Mouse (Mus musculus): ENCODE measurements at regions not wholly inside any gene's neighbourhood (a gene's known extent, or its start where the extent isn't known, plus 50 kb on each side); places are given as distances from the start of the nearest gene placed in this dataset.

DNA sequence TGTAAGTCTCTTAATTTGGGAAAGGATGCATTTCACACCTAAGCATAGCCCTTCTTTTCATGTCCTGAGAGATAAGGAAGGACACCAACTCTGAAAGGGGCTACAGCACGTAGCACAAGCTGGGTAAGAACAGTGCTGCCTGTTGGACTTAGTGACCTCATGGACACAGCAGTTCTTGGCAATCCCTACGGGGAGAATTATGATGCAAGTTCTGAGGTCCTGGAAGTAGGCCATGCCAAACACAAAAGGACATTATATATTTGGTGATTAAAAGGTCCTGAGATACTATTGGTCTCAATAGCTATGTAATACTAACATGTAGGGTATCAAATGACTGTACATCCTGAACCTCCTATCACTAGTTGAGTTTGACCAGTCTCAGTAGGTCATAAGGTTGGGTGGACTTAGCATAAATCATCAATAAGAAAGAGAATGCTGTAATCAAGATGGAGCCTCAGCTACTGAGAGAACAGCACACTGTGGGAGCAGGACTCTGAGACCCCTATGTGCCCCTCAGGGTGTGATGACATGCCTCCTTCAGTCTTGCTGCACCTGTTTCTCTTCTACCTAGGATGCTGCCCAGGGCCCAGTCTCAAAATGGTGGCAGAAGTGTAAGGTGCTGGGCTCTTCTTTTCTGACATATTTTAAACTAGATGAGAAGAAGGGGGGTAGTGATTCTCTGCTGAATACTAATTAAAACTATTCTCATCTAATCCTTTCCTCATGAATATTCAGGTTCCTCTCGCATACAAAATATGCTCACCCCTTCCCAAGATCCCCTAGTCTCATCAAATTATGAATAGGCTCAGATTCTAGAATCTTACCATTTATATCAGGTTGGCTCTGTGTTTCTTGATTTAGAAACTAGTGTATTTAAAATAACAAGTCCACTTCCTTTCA lies 277.5 kb upstream of the Camk1g start:
- no peak for ATAC-seq (ENCODE audit: insufficient number of reproducible peaks, low FRiP score, low TSS enrichment, low read depth)
- Histone ChIP-seq H3K27me3 (no peaks in the 10 kb centered on the region), H3K36me3 (no peaks in the 10 kb centered on the region), H3K9ac (no peak overlapping the region), H3K4me2 (replicated peaks) (no peak overlapping the region), H3K4me3 (replicated peaks) (no peak overlapping the region), H3K9me3 (replicated peaks) (no peaks in the 10 kb centered on the region), H3K27ac (replicated peaks) (no peak overlapping the region), H3K4me1 (no peaks in the 10 kb centered on the region)
- WGBS: 71% methylated on average over 3 of the region's 3 CpGs

DNA sequence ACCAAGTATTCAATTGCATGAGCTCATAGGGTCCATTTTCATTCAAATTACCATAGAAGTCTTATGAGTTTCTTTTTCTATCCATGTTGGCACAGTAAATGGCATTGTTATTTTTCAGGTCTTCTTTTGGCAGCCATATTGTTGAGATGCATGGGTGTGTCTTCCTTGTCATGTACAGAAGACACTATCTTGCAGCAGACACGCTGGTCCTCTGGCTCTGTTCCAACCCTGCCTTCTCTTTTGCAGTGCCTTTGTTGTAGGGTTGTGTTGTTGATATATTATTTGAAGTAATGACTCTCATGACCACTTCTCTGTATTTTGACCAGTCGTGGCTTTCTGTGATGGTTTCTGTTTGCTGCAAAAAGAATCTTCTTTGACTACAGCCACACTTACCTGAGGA lies 274.4 kb upstream of the Camk1g start:
- no peak overlapping the region for H3K9ac ChIP-seq
- H3K27me3 ChIP-seq: no peaks in the 10 kb centered on the region
- H3K4me3 ChIP-seq (replicated peaks): no peak overlapping the region
- ATAC-seq (ENCODE audit: insufficient number of reproducible peaks, low FRiP score, low TSS enrichment, low read depth): no peak
- H3K4me1 ChIP-seq: no peaks in the 10 kb centered on the region
- H3K9me3 ChIP-seq (replicated peaks): no peaks in the 10 kb centered on the region
- no peak overlapping the region for H3K4me2 ChIP-seq (replicated peaks)
- H3K27ac ChIP-seq (replicated peaks): no peak overlapping the region
- H3K36me3 ChIP-seq: no peaks in the 10 kb centered on the region
- 86% methylated on average over 2 of the region's 2 CpGs for WGBS

DNA sequence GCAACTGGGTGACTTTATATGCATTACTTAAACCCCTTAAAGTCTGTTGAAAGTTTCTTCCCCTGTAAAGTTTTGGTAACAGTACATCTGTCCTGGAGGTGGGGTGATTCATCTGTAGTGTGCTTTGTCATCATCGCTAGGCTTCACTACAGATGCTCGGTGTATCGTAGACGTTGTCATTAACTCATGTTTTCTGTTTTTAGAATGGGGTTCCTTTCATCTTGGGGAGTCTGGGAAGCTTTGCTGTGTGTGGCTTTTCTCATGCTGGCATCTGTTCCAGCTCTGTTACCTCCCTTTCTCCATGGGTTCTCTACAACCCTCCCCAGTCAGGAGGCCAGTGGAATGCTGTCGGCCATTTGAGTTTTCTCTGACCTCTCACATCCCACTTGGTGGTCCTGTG lies 266.4 kb upstream of the Camk1g start:
- Histone ChIP-seq H3K4me1 (no peaks in the 10 kb centered on the region), H3K9me3 (replicated peaks) (no peaks in the 10 kb centered on the region), H3K27me3 (no peaks in the 10 kb centered on the region), H3K9ac (no peak overlapping the region), H3K4me3 (replicated peaks) (no peak overlapping the region), H3K4me2 (replicated peaks) (no peak overlapping the region), H3K27ac (replicated peaks) (no peak overlapping the region), H3K36me3 (no peaks in the 10 kb centered on the region)
- no peak for ATAC-seq (ENCODE audit: insufficient number of reproducible peaks, low FRiP score, low TSS enrichment, low read depth)
- 50% methylated on average over 5 of the region's 5 CpGs for WGBS

DNA sequence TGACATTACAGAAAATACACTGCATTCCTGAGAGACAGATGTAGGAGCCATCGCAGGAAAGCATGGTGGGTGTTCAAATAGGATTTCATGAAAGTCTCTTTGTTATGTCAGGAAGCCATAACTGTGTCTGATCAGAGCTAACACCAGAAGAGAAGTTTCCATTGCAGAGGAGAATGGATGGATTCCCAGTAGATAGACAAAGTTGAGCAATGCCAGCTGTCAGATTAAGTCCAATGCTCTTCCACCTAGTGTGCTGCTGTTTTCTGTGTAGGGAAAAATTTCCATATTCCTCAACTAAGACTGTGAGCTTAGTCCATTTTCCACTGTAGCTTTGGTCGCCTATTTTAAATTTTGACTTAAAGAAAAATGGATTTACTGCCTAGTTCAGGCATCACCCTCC lies 262.0 kb upstream of the Camk1g start:
- H3K4me3 ChIP-seq (replicated peaks): no peak overlapping the region
- no peaks in the 10 kb centered on the region for H3K4me1 ChIP-seq
- H3K36me3 ChIP-seq: no peaks in the 10 kb centered on the region
- H3K9ac ChIP-seq: no peak overlapping the region
- no peaks in the 10 kb centered on the region for H3K27me3 ChIP-seq
- H3K4me2 ChIP-seq (replicated peaks): no peak overlapping the region
- H3K9me3 ChIP-seq (replicated peaks): no peaks in the 10 kb centered on the region
- WGBS: 60% methylated on average over 2 of the region's 2 CpGs
- no peak for ATAC-seq (ENCODE audit: insufficient number of reproducible peaks, low FRiP score, low TSS enrichment, low read depth)
- H3K27ac ChIP-seq (replicated peaks): no peak overlapping the region

DNA sequence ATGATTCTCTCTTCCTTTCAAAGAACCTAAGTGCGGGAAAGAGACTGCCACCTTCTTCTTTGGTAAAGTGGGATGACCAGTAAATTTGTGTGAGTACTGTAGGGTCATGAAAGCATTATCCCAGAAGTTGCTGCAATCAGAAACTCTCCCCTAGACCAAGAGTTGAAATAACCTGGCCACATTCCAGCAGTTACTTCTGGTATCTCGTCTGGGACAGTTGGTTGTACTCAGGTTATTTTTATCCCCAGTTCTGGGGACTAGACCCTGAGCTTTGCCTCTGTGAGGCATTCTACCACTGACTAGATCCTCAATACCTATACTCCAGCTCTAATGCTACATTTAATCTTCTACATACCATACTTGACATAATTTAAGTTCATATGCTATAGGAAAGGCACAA lies 259.8 kb upstream of the Camk1g start:
- H3K4me3 ChIP-seq (replicated peaks): no peak overlapping the region
- H3K9ac ChIP-seq: no peak overlapping the region
- H3K9me3 ChIP-seq (replicated peaks): no peaks in the 10 kb centered on the region
- 56% methylated on average over 2 of the region's 2 CpGs for WGBS
- H3K27me3 ChIP-seq: no peaks in the 10 kb centered on the region
- H3K4me1 ChIP-seq: no peaks in the 10 kb centered on the region
- no peak overlapping the region for H3K27ac ChIP-seq (replicated peaks)
- no peak for ATAC-seq (ENCODE audit: insufficient number of reproducible peaks, low FRiP score, low TSS enrichment, low read depth)
- no peak overlapping the region for H3K4me2 ChIP-seq (replicated peaks)
- H3K36me3 ChIP-seq: no peaks in the 10 kb centered on the region

DNA sequence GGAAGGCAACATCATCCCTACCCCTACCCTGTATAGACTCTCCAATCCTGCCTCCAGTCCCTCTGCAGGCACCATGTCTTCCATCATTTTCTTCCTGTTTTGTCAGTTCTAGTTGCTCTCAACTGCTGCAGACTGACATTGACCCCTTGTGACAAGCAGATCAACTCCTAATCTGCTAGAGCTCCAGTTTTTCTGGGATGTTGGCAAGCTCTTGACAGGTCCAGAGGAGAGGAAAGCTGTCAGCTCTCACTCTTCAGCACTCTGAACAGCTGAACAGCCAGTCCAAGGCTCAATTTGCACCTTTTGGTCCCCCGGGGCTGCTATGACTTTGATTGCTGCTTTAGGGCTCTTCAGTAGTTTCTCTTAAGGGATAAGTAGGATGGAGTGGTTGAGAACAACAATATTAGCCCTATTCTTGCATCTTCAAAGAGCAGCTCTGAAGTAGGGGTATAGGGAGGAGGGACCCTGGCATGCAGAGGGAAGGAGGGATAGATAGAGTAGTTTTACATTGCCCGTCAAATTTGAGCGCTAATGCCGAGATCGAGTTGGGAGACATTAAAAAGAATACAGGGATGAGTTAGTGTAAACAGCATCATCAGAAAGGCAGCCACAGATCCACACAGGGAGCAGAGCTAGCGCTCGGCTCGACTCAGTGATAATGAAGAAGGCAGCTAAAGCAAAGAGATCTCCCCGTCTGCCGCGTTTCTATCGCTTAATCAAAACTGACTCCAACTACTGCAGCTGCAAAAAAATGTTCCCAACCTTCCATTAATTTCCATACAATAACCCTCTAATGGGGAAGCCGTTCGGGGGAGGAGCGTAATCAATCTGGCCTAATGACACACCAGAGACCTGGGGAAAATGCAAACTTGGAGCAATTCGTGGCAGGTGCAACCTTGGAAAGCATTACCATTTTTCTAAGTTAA lies 257.1 kb upstream of the Camk1g start:
- no peak overlapping the region for H3K4me2 ChIP-seq (replicated peaks)
- 63% methylated on average over 16 of the region's 16 CpGs for WGBS
- no peaks in the 10 kb centered on the region for H3K9me3 ChIP-seq (replicated peaks)
- no peaks in the 10 kb centered on the region for H3K27me3 ChIP-seq
- ATAC-seq (ENCODE audit: insufficient number of reproducible peaks, low FRiP score, low TSS enrichment, low read depth): no peak
- H3K9ac ChIP-seq: no peak overlapping the region
- H3K4me3 ChIP-seq (replicated peaks): no peak overlapping the region
- H3K36me3 ChIP-seq: no peaks in the 10 kb centered on the region
- H3K27ac ChIP-seq (replicated peaks): no peak overlapping the region
- no peaks in the 10 kb centered on the region for H3K4me1 ChIP-seq

DNA sequence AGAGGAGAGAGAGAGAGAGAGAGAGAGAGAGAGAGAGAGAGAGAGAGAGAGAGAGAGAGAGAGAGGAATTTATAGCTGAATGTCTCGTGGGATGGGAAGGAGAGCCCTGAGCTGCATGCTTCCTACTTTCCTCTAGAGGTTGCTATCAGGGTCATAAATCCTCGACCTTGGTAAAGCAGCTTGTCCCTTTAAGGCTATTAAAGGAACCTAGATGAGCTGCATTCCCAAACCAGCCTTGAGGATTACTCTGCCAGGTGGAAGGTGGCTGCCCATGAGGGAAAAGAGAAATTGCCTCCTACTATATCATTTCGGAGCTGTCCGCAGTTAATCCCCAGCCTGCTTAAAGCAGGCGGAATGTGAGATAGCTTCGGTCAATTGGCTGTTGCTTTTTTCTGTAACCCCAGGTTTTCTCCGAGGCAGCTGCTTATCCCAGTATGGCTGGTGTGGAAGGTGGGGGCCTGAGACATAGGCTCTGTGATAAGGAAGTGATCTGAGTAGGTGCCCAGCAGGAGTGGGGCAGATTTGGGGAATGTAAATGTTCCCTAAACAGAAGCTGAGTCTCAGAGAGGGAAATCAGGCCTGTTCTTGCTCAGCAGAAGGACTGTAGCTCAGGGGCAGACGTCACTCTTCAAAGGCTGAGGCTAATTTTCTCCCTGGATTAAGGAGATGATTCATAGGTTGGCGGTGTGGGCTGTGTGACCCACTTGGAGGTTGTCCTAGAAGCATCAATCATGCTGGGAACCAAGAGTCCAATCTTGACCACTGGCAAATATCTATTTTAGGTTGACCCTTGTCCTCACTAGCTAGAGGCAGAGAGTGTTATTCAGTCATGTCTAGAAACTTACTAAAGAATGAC lies 255.2 kb upstream of the Camk1g start:
- no peaks in the 10 kb centered on the region for H3K9me3 ChIP-seq (replicated peaks)
- H3K9ac ChIP-seq: no peak overlapping the region
- H3K4me1 ChIP-seq: no peaks in the 10 kb centered on the region
- 13% methylated on average over 9 of the region's 9 CpGs for WGBS
- no peaks in the 10 kb centered on the region for H3K36me3 ChIP-seq
- no peak overlapping the region for H3K27ac ChIP-seq (replicated peaks)
- no peak overlapping the region for H3K4me3 ChIP-seq (replicated peaks)
- no peak for ATAC-seq (ENCODE audit: insufficient number of reproducible peaks, low FRiP score, low TSS enrichment, low read depth)
- H3K4me2 ChIP-seq (replicated peaks): no peak overlapping the region
- H3K27me3 ChIP-seq: no peaks in the 10 kb centered on the region

DNA sequence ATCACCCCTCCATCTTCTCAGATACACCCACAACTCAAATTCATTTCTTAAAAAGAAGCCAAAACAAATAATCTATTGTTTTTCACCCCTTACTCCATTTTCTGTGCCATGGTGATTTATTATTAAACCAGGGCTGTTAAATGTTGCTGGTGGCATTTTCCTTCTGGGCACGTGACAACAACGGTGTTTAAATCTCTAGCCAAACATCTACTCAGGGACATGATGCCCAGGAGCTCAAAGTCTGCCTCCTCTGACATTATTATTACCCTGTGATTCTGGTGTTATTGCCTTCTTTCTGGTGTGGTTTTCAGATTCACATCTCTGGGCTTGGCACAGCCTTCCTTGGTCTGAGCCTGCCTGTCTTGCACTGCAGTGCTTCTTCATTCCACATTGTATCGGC lies 253.5 kb upstream of the Camk1g start:
- no peak overlapping the region for H3K4me3 ChIP-seq (replicated peaks)
- H3K4me2 ChIP-seq (replicated peaks): no peak overlapping the region
- no peak overlapping the region for H3K27ac ChIP-seq (replicated peaks)
- 77% methylated on average over 3 of the region's 3 CpGs for whole genome bisulfite sequencing
- no peak overlapping the region for H3K9ac ChIP-seq
- H3K9me3 ChIP-seq (replicated peaks): no peaks in the 10 kb centered on the region
- ATAC-seq (ENCODE audit: insufficient number of reproducible peaks, low FRiP score, low TSS enrichment, low read depth): no peak
- H3K27me3 ChIP-seq: no peaks in the 10 kb centered on the region
- no peaks in the 10 kb centered on the region for H3K4me1 ChIP-seq
- H3K36me3 ChIP-seq: no peaks in the 10 kb centered on the region

DNA sequence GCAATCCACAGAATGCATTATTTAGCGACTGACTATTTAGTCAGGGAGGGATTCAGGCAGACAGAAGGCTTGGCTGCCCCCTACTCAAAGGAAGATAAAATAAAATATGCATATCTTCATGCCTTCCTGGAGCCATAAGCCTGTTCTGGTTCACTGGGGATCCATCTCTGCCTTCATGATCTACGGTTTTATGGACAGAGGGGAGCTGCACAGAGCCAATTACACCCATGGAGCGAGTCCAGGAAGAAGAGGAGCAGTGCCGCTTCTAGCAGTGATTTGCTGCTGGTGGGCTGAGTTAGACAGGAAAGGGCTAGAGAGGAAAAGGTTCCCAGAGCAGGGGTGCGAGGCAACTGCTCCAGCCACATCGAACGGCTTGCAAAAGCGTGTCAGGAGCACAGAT lies 248.2 kb upstream of the Camk1g start:
- 68% methylated on average over 8 of the region's 8 CpGs for WGBS

DNA sequence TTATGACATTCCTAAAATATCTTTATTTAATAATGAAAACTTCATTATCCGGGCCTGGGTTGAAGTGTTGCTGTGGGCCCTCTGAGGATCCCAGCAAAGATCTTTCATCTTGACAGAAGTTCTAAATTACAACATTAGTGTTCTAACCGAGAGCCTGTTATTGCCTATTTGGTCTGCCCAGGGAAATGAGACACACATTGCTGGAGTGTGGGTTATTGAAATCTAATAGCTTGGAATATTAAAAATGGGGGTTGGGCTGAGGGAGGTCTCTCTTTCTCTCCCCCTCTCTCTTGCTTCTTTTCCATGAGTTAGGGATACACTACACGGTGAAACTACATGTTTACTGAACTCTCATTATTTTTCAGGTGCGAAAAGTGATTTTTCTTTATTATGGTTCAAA lies 240.4 kb upstream of the Camk1g start:
- no peaks in the 10 kb centered on the region for H3K9me3 ChIP-seq (replicated peaks)
- no peak overlapping the region for H3K4me2 ChIP-seq (replicated peaks)
- no peak overlapping the region for H3K4me3 ChIP-seq (replicated peaks)
- no peaks in the 10 kb centered on the region for H3K27me3 ChIP-seq
- H3K27ac ChIP-seq (replicated peaks): no peak overlapping the region
- 49% methylated on average over 4 of the region's 4 CpGs for WGBS
- no peak for ATAC-seq (ENCODE audit: insufficient number of reproducible peaks, low FRiP score, low TSS enrichment, low read depth)
- H3K9ac ChIP-seq: no peak overlapping the region
- H3K4me1 ChIP-seq: no peaks in the 10 kb centered on the region
- no peaks in the 10 kb centered on the region for H3K36me3 ChIP-seq

More for the DNA sequence above, 248.2 kb upstream of the Camk1g start:
- no peak overlapping the region for H3K27ac ChIP-seq (replicated peaks)
- no peak for ATAC-seq (ENCODE audit: insufficient number of reproducible peaks, low FRiP score, low TSS enrichment, low read depth)
- no peak overlapping the region for H3K9ac ChIP-seq
- H3K27me3 ChIP-seq: no peaks in the 10 kb centered on the region
- no peak overlapping the region for H3K4me2 ChIP-seq (replicated peaks)
- H3K9me3 ChIP-seq (replicated peaks): no peaks in the 10 kb centered on the region
- no peaks in the 10 kb centered on the region for H3K4me1 ChIP-seq
- H3K36me3 ChIP-seq: no peaks in the 10 kb centered on the region
- H3K4me3 ChIP-seq (replicated peaks): no peak overlapping the region

DNA sequence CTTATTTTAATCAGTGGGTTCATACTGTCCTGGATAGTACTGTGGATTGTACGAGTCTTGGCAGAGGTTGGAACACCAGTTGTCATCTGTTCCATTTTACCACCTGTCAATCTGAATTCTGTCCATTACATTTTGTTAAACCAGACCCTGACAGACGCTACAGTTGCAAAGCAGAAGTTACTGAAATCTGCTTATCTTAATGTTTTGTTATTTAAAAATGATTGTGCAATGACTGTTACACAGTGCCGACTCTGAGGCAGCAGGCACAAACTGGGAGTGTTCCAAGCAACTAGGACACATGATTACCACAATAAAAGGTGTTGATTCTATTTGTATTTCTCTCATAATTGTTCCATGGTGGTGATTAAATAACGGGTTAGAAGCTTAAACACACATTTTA lies 229.8 kb upstream of the Camk1g start:
- 36% methylated on average over 4 of the region's 4 CpGs for WGBS
- no peak for ATAC-seq (ENCODE audit: insufficient number of reproducible peaks, low FRiP score, low TSS enrichment, low read depth)

More for the DNA sequence above, 229.8 kb upstream of the Camk1g start:
- no peak overlapping the region for H3K27ac ChIP-seq (replicated peaks)
- no peak overlapping the region for H3K9ac ChIP-seq
- H3K9me3 ChIP-seq (replicated peaks): no peaks in the 10 kb centered on the region
- H3K4me2 ChIP-seq (replicated peaks): no peak overlapping the region
- no peaks in the 10 kb centered on the region for H3K36me3 ChIP-seq
- H3K4me1 ChIP-seq: no peaks in the 10 kb centered on the region
- H3K27me3 ChIP-seq: no peaks in the 10 kb centered on the region
- no peak overlapping the region for H3K4me3 ChIP-seq (replicated peaks)
